Mouse (Mus musculus): Measurements from ENCODE around the gene Myo18a. TPM values are rescaled to one million over a fixed set of nuclear protein-coding genes. Genes with fewer than 3 reads are reported as not detected.
"Not testable (repeated sequence)": the region's sequence is repeated elsewhere in the genome, so short reads cannot be mapped to it uniquely, and the experiment has no call there.

Gene Myo18a
- total and polyA plus RNA-seq, 2 experiments from 2014 or later = 82.5 to 218 TPM

- TF ChIP-seq CTCF (IDR thresholded peaks at IDR 0.05; ENCODE audit: low read depth) = no peak
- TF ChIP-seq EP300 (IDR thresholded peaks at IDR 0.05; ENCODE audit: low read depth) = no peak
- Histone ChIP-seq H3K4me3 (ENCODE audit: low read depth, low read length) (no peak within 1 kb of the TSS), H3K27me3 (ENCODE audit: control insufficient read depth, insufficient read depth, low read length) (no peaks in the 10 kb centered on the region), H3K27ac (ENCODE audit: low read depth) (no peak within 1 kb of the TSS), H3K4me2 (ENCODE audit: low read depth, low read length) (no peak within 1 kb of the TSS), H3K9me3 (replicated peaks; ENCODE audit: control insufficient read depth, low read length) (no peaks in the 10 kb centered on the region), H3K4me1 (ENCODE audit: control insufficient read depth, insufficient read depth) (no peaks in the 10 kb centered on the region), H3K9ac (replicated peaks; ENCODE audit: low read depth, low read length) (no peak within 1 kb of the TSS), H3K36me3 (replicated peaks; ENCODE audit: control insufficient read depth, insufficient read depth, low read length) (no peaks in the 10 kb centered on the region)
- WGBS = 46% methylated on average over 7 of the region's 7 CpGs
- ATAC-seq (ENCODE audit: insufficient read depth, low read depth) (no peak), DNase-seq (ENCODE audit: low spot score) (no peak)
Observed at GRCm38 (mm10) chr11:77725183-77725582, 37.9 kb upstream of the Myo18a start, which contains the start of gene Cryba1. TSS of gene Cryba1 (minus strand) at chr11:77725283.

- no peak overlapping the region for H3K4me2 ChIP-seq (ENCODE audit: low read depth, low read length)
- no peaks in the 10 kb centered on the region for H3K4me1 ChIP-seq (ENCODE audit: control insufficient read depth, insufficient read depth)
- TF ChIP-seq CTCF (IDR thresholded peaks at IDR 0.05; ENCODE audit: low read depth) = no peak
- TF ChIP-seq EP300 (IDR thresholded peaks at IDR 0.05; ENCODE audit: low read depth) = no peak
- H3K9me3 ChIP-seq (replicated peaks; ENCODE audit: control insufficient read depth, low read length) = no peaks in the 10 kb centered on the region
- no peaks in the 10 kb centered on the region for H3K36me3 ChIP-seq (replicated peaks; ENCODE audit: control insufficient read depth, insufficient read depth, low read length)
- WGBS = 56% methylated on average over 2 of the region's 2 CpGs
- no peak overlapping the region for H3K27ac ChIP-seq (ENCODE audit: low read depth)
- ATAC-seq (ENCODE audit: insufficient read depth, low read depth) (no peak), DNase-seq (ENCODE audit: low spot score) (no peak)
- H3K9ac ChIP-seq (replicated peaks; ENCODE audit: low read depth, low read length) = no peak overlapping the region
- H3K27me3 ChIP-seq (ENCODE audit: control insufficient read depth, insufficient read depth, low read length) = no peaks in the 10 kb centered on the region
- no peak overlapping the region for H3K4me3 ChIP-seq (ENCODE audit: low read depth, low read length)
Observed at GRCm38 (mm10) chr11:77728587-77728986, 34.5 kb upstream of the Myo18a start.

DNA sequence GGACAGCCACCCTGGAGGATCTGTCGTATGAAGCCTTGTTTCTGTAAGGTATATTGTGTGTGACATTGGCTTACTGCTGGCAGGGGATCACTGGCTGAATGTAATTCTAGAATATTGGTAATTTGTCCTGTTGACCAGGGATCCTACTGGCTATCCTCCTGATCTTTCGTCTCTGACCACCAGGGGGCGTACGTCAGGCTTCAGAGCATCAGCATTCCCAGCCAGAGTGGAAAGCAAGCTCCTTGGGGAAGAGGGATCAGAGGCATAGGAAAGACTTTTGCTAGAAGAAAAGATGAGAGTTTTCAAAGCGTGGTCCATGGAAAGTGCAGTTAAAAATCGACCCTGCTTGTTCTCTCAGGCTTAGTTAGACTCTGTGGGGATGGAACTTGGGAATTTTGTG lies 25.8 kb upstream of the Myo18a start:
- Histone ChIP-seq H3K9ac (replicated peaks; ENCODE audit: low read depth, low read length) (no peak overlapping the region), H3K9me3 (replicated peaks; ENCODE audit: control insufficient read depth, low read length) (no peaks in the 10 kb centered on the region), H3K27ac (ENCODE audit: low read depth) (no peak overlapping the region), H3K4me3 (ENCODE audit: low read depth, low read length) (no peak overlapping the region), H3K36me3 (replicated peaks; ENCODE audit: control insufficient read depth, insufficient read depth, low read length) (no peaks in the 10 kb centered on the region), H3K27me3 (ENCODE audit: control insufficient read depth, insufficient read depth, low read length) (no peaks in the 10 kb centered on the region), H3K4me1 (ENCODE audit: control insufficient read depth, insufficient read depth) (no peaks in the 10 kb centered on the region), H3K4me2 (ENCODE audit: low read depth, low read length) (no peak overlapping the region)
- peak; percentile 68 for DNase-seq (ENCODE audit: low spot score)
- 1% methylated on average over 6 of the region's 6 CpGs for WGBS
- ATAC-seq (ENCODE audit: insufficient read depth, low read depth) = peak; percentile 62; the same call in 1 of the 2 replicates
- TF ChIP-seq EP300 (IDR thresholded peaks at IDR 0.05; ENCODE audit: low read depth) (no peak), CTCF (IDR thresholded peaks at IDR 0.05; ENCODE audit: low read depth) (peak; percentile 98)

DNA sequence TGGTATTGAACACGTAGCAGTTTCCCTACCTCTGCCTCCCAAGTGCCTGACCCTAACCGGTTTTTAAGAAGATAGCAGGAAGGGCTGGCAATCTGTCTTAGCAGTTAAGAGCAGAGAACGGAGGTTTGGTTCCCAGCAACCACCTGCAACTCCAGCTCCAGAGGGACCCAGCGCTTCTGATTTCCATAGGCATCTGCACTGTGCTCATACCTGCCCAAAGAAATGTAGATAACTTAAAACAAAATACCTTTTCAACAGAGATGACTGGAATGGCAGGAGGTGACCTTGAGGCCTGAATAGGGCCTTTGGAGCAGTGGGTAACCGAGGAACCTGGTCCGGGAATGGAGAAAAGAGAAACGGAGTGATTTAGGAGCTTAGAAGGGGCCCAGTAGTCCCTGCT lies 24.5 kb upstream of the Myo18a start:
- Histone ChIP-seq H3K36me3 (replicated peaks; ENCODE audit: control insufficient read depth, insufficient read depth, low read length) (no peaks in the 10 kb centered on the region), H3K9ac (replicated peaks; ENCODE audit: low read depth, low read length) (no peak overlapping the region), H3K4me1 (ENCODE audit: control insufficient read depth, insufficient read depth) (no peaks in the 10 kb centered on the region), H3K27me3 (ENCODE audit: control insufficient read depth, insufficient read depth, low read length) (no peaks in the 10 kb centered on the region), H3K4me3 (ENCODE audit: low read depth, low read length) (no peak overlapping the region), H3K9me3 (replicated peaks; ENCODE audit: control insufficient read depth, low read length) (no peaks in the 10 kb centered on the region), H3K4me2 (ENCODE audit: low read depth, low read length) (no peak overlapping the region), H3K27ac (ENCODE audit: low read depth) (no peak overlapping the region)
- WGBS = 57% methylated on average over 7 of the region's 7 CpGs
- DNase-seq (ENCODE audit: low spot score) = no peak
- no peak for ATAC-seq (ENCODE audit: insufficient read depth, low read depth)
- no peak for TF ChIP-seq CTCF (IDR thresholded peaks at IDR 0.05; ENCODE audit: low read depth)
- no peak for TF ChIP-seq EP300 (IDR thresholded peaks at IDR 0.05; ENCODE audit: low read depth)

DNA sequence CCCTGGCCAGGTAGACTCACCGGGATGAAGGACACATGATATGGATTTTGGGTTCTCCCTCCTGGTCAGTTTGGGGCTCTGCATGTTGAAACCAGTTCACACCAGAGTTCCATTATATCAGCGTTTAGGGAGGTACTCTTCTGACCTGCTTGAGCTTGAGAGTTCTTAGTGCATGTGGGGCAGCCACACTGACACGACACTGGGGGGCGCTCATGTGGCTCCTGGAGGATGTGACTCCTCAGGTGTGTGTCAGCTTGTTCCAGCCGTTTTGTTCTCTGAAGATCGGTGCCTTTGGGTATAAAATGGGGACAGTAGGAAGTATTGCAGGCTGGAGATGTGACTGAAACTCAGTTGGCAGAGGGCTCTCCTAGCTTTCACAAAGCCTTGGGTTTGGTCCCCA lies 19.1 kb upstream of the Myo18a start:
- DNase-seq (ENCODE audit: low spot score) (no peak), ATAC-seq (ENCODE audit: insufficient read depth, low read depth) (no peak)

GRCm38 (mm10) chr11:77746652-77747051 lies 16.4 kb upstream of the Myo18a start:
- DNase-seq (ENCODE audit: low spot score) (no peak), ATAC-seq (ENCODE audit: insufficient read depth, low read depth) (no peak)
- TF ChIP-seq CTCF (IDR thresholded peaks at IDR 0.05; ENCODE audit: low read depth) (no peak), EP300 (IDR thresholded peaks at IDR 0.05; ENCODE audit: low read depth) (no peak)
- Histone ChIP-seq H3K4me2 (ENCODE audit: low read depth, low read length) (no peak overlapping the region), H3K9ac (replicated peaks; ENCODE audit: low read depth, low read length) (no peak overlapping the region), H3K27me3 (ENCODE audit: control insufficient read depth, insufficient read depth, low read length) (no peaks in the 10 kb centered on the region), H3K36me3 (replicated peaks; ENCODE audit: control insufficient read depth, insufficient read depth, low read length) (no peaks in the 10 kb centered on the region), H3K4me3 (ENCODE audit: low read depth, low read length) (no peak overlapping the region), H3K4me1 (ENCODE audit: control insufficient read depth, insufficient read depth) (no peaks in the 10 kb centered on the region), H3K9me3 (replicated peaks; ENCODE audit: control insufficient read depth, low read length) (no peaks in the 10 kb centered on the region), H3K27ac (ENCODE audit: low read depth) (no peak overlapping the region)
- 84% methylated on average over 4 of the region's 4 CpGs for WGBS

More for the DNA sequence above, 19.1 kb upstream of the Myo18a start:
- no peaks in the 10 kb centered on the region for H3K9me3 ChIP-seq (replicated peaks; ENCODE audit: control insufficient read depth, low read length)
- no peak overlapping the region for H3K9ac ChIP-seq (replicated peaks; ENCODE audit: low read depth, low read length)
- H3K4me3 ChIP-seq (ENCODE audit: low read depth, low read length) = no peak overlapping the region
- WGBS = 26% methylated on average over 6 of the region's 6 CpGs
- H3K27ac ChIP-seq (ENCODE audit: low read depth) = no peak overlapping the region
- H3K4me1 ChIP-seq (ENCODE audit: control insufficient read depth, insufficient read depth) = no peaks in the 10 kb centered on the region
- H3K4me2 ChIP-seq (ENCODE audit: low read depth, low read length) = no peak overlapping the region
- TF ChIP-seq EP300 (IDR thresholded peaks at IDR 0.05; ENCODE audit: low read depth) (no peak), CTCF (IDR thresholded peaks at IDR 0.05; ENCODE audit: low read depth) (peak; percentile 29)
- no peaks in the 10 kb centered on the region for H3K36me3 ChIP-seq (replicated peaks; ENCODE audit: control insufficient read depth, insufficient read depth, low read length)
- no peaks in the 10 kb centered on the region for H3K27me3 ChIP-seq (ENCODE audit: control insufficient read depth, insufficient read depth, low read length)

DNA sequence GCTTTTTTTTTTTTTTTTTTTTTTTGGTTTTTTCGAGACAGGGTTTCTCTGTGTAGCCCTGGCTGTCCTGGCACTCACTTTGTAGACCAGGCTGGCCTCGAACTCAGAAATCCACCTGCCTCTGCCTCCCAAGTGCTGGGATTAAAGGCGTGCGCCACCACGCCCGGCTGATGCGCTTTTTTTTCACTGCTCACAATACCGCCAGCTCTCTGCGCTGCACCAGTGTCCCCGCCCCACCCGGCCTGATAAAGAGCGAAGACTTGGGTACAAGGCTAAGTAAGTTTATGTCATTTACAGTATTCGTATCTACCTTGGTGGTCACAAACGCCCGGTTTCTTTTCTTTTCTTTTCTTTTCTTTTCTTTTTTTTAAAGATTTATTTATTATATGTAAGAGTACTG lies 15.9 kb upstream of the Myo18a start:
- H3K27me3 ChIP-seq (ENCODE audit: control insufficient read depth, insufficient read depth, low read length); DNase-seq (ENCODE audit: low spot score); H3K4me2 ChIP-seq (ENCODE audit: low read depth, low read length); H3K27ac ChIP-seq (ENCODE audit: low read depth); H3K4me3 ChIP-seq (ENCODE audit: low read depth, low read length); H3K9me3 ChIP-seq (replicated peaks; ENCODE audit: control insufficient read depth, low read length); H3K36me3 ChIP-seq (replicated peaks; ENCODE audit: control insufficient read depth, insufficient read depth, low read length); ATAC-seq (ENCODE audit: insufficient read depth, low read depth); H3K9ac ChIP-seq (replicated peaks; ENCODE audit: low read depth, low read length); H3K4me1 ChIP-seq (ENCODE audit: control insufficient read depth, insufficient read depth): not testable (repeated sequence)
- WGBS = 94% methylated on average over 13 of the region's 15 CpGs

Measured in heart, postnatal 0 days (tissue).